Mouse (Mus musculus) kidney, postnatal 36 days (tissue): Measurements from ENCODE around the gene Imp3.
"Not testable (repeated sequence)": the region's sequence is repeated elsewhere in the genome, so short reads cannot be mapped to it uniquely, and the experiment has no call there.

ENCODE experiments used
- DNase-seq, 2 experiments: peaks; one replicate each; pipeline ENCODE4 v3.0.0; 2021 to 2022; ENCODE audit warnings: mixed read lengths in 2 of 2

Gene Imp3

DNA sequence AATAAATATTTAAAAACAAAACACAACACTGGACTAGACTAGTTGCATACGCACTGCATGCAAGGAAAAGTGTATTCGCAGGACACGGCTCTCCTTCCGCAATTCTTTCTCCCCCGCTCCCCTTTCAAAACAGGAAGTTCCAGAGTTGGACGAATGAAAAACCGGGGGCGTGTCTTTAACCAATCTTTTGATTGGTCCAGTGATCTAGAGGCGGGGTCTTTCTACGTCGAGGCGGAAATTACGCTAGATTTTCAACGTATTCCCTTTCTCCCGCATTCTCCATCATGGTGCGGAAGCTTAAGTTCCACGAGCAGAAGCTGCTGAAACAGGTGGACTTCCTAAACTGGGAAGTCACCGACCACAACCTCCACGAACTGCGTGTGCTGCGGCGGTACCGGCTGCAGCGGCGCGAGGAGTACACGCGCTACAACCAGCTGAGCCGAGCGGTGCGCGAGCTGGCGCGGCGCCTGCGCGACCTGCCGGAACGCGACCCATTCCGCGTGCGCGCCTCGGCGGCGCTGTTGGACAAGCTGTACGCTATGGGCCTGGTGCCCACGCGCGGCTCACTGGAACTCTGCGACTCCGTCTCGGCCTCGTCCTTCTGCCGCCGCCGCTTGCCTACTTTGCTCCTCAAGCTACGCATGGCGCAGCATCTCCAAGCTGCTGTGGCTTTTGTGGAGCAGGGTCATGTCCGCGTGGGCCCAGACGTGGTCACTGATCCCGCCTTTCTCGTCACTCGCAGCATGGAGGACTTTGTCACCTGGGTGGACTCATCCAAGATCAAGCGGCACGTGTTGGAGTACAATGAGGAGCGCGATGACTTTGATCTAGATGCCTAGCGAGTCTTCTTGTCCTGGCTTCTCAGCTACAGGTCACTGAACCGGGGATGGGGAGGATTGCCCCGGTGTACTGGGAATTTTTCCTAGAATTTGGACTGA is at the start of gene Imp3:
Imp3 (plus strand) TSS at position 253 of the 938 bp plus-strand sequence.
- peak; percentile 90 to 97 for DNase-seq

DNA sequence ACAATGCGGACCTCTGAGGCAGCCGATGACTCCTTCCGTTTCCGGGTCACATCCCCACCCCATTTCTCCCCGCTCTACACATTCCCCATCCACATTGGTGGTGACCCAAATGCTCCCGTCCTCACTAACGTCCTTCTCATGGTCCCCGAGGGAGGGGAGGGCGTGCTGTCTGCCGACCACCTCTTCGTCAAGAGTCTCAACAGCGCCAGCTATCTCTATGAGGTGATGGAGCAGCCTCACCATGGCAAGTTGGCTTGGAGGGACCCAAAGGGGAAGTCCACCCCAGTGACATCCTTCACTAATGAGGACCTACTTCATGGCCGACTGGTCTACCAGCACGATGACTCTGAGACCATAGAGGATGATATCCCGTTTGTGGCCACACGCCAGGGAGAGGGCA is 49.7 kb upstream of the Imp3 start:
- no peak for DNase-seq

DNA sequence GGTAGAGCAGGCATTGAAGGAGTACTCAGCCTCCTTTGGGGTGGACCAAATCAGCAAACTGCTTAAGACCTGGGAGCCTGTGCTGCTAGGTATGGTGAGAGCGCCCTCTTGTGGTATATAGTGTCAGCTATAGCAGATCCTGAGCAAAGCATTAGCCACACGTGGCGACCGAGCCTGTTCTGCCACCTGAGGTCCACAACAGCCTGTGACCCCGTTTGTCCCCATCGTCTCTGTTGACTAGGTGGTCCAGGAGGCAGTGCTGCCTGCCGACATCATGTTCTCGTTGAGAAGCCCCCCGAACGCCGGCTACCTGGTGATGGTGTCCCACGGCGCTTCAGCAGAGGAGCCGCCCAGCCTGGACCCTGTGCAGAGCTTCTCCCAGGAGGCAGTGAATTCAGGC is 47.5 kb upstream of the Imp3 start:
- DNase-seq = peak; percentile 84 to 86

DNA sequence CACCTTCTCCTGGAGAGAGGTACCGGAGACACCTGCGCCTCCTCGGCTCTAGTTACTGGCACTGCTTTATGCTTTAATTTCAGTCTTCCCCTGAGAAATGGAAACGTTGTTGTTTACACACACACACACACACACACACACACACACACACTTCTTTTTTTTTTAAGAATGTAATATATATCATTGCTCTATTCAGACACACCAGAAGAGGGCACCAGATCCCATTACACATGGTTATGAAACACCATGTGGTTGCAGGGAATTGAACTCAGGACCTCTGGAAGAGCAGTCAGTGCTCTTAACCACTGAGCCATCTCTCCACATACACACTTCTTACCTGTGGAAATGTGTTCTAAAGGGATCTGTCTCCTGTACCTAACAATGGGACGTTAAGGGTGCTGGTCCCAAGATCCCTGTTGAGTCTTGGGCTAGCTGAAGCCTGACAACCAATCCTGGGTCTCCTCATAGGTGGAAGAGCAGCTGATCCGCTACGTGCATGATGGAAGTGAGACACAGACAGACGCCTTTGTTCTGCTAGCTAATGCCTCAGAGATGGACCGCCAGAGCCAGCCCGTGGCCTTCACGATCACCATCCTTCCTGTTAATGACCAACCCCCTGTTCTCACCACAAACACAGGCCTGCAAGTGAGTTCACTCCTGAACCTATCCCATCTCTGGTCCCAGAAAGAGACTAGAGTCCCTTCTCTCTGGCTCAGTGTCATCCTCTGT is 46.6 kb upstream of the Imp3 start:
- no peak for DNase-seq

DNA sequence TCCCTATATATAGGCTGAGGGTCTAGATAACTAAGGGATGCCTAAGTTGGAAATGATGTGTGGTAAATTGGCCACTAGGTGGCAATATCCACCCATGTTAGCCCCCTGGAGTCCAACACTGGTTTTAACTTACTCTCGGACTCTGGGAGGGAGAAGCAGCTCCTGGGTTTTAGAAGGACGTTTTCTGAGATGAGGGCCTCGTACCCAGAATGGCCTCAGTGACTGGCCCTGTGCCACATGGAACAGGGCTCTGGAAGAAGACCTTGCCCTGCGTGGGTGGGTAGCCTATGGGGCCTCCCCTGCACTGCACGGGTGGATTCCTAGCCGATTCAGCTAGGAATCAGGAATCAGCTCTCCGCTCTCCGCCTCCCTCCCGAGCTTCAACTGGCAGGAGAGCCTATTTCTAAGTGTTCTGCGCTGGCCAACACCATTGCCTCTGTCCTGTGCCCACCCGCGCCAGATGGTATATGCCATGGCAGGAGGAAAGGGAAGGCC is 45.7 kb upstream of the Imp3 start:
- DNase-seq = peak; percentile 72 to 75

DNA sequence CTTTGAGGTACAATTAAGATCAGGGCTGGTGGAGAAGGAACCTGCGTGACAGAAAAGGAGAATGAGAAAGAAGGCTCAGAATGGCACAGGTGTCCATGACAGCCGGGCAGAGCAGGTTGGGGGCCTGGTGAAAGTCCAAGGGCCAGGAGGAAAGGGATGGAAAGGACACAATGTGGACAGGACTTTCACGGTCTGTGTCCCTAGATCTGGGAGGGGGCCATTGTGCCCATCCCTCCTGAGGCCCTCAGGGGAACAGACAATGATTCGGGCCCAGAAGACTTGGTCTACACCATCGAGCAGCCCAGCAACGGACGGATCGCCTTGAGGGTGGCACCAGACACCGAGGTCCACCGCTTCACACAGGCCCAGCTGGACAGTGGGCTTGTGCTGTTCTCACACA is 45.2 kb upstream of the Imp3 start:
- no peak for DNase-seq

DNA sequence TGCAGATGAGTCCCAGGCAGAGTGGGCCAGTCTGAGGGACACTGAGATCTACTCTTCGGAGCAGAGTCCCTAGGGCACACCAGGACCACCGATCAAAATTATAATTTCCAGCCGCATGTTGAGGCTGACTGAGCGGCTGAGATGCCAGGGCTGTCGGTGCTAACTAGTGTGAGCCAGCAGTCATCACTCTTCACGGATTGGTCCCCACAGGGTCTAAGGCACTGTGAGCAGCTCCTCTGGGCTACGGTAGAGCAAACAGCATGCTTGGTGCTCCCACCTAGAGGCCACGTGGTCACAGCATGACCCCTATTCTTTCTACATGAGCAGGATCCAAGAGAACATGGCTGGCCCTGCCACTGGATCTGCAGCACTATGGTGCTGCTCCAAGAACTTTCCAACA is 44.0 kb upstream of the Imp3 start:
- DNase-seq = no peak

DNA sequence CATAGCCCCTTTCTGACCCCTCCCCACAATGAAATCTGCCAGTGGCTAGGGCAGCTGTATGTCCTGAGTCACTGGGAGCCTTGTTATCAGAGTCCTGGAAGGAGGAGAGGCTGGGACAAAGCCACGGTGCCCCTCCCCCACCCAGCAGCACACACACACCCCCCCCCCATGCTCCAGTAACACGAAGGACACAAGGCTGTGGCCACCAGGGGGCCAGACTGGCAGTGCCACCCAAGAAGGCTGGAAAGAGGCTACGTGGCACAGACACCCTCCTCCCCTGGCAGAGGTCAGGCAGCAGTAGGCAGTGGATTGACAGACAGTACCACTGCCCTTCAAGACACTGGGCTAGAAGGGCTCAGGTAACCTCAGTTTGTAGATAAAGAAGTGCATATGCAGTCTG is 43.3 kb upstream of the Imp3 start:
- peak in 1 of 2 experiments; percentile 67 for DNase-seq

DNA sequence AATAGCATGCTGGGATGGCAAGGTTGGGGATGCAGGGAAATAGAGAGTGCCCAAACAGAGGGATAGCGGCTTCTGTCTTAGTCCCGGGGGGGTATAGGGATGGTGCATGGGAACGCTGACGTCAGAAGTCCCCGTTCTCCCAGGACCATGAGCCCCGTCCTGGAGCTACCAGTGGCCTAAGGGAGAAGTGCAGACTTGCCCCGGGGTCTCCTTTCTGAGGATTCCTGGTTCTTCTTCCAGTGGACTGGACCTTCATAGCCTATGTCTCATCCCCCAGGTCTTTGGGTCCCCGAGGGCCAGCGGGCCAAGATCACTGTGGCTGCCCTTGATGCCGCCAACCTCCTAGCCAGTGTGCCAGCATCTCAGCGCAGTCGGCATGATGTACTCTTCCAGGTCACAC is 40.5 kb upstream of the Imp3 start:
- DNase-seq = no peak

DNA sequence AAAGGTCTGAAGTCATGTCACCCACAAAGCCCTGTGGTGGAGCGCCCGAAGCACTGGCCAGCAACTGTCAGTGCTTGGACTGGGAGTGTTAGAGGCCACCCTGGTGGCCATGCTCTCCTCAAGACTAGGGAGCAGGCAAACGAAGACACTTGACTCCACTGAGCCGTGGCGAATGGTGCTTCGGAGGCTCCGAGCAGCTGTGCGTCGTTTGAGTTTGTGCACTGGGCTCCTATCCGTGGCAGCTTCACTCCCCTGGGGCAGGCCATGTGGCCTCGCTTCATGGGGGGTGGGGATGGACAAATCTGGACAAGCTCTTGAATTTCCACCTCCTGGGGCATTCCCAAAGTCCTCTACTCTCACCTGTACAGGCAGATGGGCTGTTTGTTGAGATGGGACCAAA is 37.9 kb upstream of the Imp3 start:
- DNase-seq = no peak

DNA sequence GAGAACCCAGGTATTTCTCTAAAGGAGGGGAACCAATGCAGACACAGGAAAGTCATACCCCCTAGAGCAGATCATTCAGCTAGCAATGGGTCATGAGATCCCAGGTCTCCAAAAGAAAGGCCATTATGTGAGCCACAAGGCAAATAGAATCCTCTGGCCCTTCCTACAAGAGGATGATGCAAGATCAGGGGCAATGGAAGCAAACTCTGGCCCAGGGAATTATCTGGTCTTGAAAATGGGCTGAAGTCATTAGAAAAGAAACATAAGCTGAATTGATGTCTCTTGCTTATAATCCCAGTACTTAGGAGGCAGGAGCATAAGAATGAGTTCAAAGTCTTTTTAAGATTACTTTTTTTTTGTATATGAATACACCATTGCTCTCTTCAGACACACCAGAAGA is 37.2 kb upstream of the Imp3 start:
- no peak for DNase-seq

DNA sequence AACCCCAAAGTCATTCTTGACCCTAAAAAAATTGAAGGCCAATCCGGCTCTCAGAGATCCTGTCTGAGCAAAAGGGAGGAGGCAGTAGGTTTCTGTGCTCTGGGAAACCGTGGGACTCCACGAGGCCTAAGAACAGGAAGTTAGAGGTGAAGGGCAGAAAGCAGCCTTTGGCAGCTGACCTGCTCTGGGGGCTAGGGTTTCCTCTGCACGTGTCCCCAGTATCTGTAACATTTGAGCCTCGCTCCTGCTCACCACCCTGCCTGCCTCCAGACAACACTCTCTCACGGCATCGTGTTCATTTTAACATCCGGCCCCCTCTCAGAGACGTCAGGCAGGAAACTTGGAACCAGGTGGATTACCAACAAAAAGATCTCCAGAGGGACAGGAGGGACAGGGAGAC is 36.7 kb upstream of the Imp3 start:
- DNase-seq = peak; percentile 37 to 46

DNA sequence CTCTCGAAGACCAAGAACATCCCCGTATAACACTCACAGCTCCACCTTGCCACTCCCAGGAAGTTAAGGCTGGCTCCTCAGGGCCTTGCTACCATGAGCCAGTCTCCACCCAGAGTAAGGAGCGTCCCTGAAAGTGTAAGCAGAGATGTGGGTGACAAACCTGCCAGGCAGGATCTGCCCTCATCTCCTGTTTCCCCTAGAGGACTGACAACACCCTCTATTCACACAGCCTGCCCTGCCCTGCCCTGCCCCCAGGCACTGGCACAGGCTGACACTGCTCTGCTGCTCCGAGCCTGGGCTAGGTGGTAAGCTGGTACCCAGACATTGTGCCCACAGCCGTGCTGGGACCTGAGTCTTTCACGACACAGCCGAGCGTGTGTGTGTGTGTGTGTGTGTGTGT is 36.1 kb upstream of the Imp3 start:
- no peak for DNase-seq

DNA sequence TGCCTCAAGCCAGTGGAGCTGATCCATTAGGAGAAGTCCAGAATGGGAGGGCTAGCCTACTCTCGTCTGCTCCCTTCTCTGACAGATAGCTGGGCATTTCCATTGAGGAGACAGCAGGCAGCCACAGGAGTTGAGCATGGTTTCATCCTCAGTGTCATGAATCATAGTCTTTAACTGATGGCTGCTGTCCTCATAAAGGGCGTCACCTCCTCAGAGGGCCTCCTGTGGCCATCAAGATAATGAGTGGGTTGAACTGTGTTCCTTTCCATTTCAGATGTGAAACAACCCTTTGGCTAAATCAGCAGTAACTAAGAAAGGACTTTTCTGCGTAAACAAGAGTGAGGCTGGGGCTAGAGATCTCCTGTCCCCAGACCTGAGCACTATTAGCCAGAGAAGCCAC is 33.6 kb upstream of the Imp3 start:
- no peak for DNase-seq

DNA sequence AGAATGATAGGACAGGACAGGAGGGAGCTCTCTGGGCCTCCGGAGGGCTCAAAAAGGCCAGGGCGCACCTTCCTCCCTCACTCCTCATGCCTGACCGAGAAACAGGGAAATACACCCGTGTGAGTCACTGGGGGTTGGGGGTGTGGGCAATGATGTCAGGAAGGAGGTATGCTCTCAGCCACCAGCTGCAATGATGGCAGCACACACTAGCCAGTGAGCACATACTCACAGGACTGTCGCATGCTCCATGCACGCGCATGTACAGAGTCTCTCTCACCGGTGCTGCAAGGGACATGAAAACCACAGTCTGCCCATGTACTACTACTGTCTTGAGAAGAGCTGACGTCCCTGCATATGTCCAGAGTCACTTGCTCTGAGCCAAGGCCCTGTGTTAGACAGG is 29.7 kb upstream of the Imp3 start:
- DNase-seq = no peak

DNA sequence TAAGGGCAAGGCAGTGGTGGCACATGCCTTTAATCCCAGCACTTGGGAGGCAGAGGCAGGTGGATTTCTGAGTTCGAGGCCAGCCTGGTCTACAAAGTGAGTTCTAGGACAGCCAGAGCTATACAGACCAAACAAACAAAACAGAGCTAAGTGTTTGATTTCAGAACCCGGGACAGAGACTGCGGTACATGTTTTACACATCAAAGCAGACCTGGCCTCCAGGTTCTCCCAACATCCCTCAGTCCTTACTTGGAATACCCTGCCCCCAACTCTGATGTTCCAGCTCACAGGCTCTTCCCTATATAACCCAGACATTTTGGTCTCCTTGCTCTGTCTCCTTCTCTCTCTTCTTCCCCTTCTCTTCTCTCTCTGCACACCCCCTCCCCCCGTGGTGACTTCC is 27.3 kb upstream of the Imp3 start:
- DNase-seq = not testable (repeated sequence)

DNA sequence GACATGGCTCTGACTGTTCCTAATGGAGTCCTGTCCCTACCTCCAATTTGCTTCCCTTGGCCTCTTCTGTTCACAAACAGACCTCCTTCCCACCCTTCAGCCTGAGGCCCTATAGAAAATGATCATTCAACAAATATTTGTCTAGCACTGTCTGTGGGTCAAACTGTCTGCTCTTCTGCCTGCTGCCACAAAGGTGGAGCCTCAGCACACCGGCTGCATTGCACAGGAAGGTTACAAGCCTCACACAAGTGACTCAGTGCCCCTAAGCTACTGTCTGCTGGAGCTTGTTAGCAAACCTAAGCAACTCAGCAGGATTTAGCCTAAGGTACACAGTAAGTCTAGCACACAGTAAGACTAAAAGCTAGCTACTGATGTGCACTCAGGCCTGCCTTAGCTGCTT is 26.3 kb upstream of the Imp3 start:
- no peak for DNase-seq

DNA sequence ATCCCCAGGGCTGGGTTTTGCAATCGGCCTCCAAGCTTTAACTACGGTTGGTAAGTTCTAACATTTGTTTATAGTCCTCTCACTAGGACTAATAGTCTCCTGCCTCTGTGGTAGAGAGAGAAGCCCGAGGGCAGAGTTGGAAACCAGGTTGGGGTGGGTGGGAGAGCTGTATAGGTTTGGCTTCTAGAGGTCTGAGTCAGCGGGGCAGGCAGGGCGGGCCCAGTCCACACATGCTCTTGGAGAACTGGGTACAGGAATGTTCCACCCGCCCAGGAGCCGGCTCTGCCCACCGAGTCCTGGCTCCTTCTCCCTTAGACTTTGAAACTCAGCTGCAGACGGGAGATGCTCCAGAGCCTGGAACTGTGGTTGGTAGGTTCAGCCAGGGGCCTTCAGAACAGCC is 23.3 kb upstream of the Imp3 start:
- no peak for DNase-seq

DNA sequence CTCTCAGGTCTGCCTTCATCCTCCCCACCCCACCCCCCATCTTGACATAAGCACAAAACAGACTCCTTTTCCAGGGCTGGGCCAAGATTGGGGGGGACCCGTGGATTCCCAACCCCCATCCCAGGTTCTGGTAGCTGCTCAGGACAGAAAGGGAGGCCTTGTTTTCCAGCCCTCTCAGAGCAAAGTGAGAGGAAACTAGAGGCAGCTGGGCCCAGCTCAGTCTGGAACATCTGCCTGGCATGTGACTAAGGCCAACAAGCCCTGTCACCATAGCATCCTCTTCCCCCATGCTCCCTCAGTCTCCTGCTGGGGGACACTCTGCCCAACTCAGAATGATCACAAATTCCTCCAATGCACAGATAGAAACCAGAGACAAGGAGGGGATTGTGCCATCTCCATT is 22.2 kb upstream of the Imp3 start:
- DNase-seq = no peak

DNA sequence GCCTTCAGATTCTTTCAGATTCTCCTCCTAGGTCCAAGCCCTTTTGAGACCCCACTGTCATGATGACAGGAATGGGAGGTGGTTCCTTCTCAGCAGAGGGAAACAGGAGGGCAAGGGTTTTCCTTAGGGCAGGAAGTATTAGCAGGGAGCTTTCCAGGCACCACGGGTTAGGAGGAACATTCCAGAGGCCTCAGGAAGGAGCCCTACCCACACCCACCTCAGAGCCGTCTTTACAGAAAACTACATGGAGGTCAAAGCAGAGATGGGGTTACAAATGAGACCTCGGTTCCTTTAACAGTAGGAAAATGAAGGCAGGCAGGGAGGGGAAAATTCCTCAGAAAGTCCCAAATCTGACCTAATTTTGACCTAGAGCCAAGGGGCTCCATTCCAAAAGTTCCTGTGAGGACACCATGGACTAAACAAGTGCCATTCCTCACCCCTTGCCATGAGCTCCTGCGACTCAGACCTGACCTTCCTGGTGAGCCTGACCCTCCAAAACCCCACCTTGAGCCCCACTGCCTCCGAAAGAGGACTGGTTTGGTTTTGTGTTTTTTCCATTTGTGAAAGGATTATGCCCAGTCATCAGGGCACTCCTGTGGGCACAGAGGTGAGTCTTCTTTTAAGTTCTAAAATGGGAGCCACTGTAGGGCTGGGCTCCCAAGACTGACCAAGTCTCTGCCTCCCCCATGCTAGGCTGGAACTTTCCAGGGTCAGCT is 21.4 kb upstream of the Imp3 start:
- peak; percentile 29 to 40 for DNase-seq

DNA sequence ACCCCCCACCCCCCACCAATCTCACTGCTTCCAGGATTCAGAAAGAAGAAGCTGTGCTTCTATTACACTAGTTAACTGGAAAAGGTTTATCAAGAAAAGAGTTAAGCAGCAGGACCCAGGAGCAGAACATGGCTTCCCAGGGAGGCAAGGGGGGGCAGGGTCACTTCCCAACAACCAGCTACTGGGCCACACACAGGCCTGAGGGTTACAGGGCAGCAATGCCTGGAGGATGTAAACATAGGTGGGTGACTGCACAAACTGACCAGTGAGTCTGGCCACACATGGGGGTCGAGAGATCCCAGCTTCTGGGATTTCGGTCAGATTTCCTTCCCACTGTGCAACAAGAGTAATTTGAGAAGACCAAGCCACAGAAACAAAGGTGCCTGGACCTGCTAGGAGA is 20.1 kb upstream of the Imp3 start:
- no peak for DNase-seq

DNA sequence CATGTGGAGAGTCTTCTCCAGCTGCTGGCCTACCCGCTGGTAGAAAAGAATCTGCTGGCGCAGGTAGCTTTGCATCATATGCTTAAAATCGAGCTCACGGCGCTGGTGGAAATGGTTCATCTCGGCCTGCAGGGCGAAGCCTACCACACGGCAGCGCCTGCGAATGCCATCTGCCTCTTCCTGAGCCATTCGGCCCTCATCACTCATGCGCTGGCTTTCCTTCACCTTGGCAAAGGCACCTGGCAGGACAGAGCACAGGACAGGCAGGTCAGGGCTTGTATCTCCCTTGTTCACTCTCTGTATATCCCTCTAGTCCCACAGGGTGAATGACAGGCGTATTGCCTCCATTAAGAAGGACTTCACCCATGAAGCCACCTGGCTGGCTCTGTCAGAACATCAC is 18.8 kb upstream of the Imp3 start:
- no peak for DNase-seq

DNA sequence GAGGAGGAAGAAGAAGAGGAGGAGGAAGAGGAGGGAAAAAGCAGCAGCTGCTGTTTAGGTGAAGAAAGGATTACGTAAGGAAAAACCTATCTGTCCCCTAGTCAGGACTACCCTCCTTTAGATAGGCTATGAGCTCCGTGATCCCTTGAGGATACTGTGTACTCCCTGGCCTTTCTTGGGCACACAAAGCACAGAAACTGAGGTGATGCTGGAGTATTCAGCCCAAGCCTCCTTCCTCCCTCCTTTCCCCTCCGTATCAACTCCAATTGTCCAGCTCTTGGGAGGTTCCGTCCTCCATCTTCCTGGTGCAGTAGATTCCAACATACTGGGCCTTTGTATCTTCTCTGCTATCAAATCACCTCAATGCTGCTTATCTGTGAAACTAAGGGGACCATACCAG is 14.5 kb upstream of the Imp3 start:
- DNase-seq = no peak
